Mouse (Mus musculus): ENCODE data around the gene Mrm3.

DNA sequence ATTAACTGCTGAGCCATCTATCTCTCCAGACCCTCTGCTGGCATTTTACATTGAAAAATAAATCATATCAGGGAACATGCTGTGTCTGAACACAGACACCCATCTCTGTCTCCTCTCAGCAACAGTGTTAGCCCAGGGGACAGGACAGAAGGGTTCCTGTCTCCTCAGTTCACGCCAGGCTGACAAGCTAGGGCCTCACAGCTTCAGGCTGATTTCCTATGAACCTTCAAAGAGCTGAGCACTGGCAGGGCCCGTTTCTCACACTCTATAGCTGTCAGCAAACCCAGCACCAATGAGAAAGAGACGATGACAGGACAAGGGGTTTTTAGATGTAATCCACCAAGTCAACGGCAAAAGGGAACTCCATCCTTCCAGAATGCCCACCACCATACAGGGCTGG, 48.4 kb downstream of the Mrm3 start:
- TF ChIP-seq CTCF (IDR thresholded peaks at IDR 0.05; ENCODE audit: extremely low read depth, insufficient read depth, insufficient read length, insufficient replicate concordance), result no peak
- no peak for TF ChIP-seq POLR2A (IDR thresholded peaks at IDR 0.05; ENCODE audit: low read depth, low read length)

All from spleen, adult 2 months (tissue).